Mouse (Mus musculus) kidney, postnatal 10 days (tissue): ENCODE measurements around the gene Prok1.

Source experiments
- DNase-seq: peaks from one replicate; pipeline ENCODE4 v3.0.0; 2021; ENCODE audit warnings: mixed read lengths

Gene Prok1

DNA sequence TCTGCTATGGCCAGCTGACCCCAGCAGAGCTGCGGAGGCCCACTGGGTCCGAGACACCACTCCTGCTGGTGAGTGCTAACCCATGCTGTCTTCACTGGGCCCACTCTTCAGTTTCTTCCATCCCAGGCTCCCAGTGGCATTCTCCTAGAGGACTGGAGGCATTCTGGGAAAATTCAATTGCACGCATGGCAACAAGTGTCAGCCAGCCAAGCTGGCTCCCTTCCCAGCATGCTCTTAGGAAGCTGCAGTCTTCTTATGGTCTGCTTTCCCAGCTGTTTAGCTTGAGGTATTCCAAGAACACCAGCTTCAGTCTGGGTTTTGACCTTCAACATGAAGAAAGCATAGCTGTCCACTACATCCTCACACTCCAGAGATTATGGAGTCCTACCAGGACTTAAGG, 56.3 kb downstream of the Prok1 start:
- DNase-seq = peak; percentile 22
